Mouse (Mus musculus): ENCODE measurements around the gene Ccl20.
A peak's percentile ranks its signal among the peaks of the same experiment; 100 is the strongest.

- peak; percentile 13; the same call in 1 of the 2 replicates for TF ChIP-seq CTCF (IDR thresholded peaks at IDR 0.05)
- no peak for TF ChIP-seq EP300 (IDR thresholded peaks at IDR 0.05)
Observed at GRCm38 (mm10) chr1:83116447-83117137, at the start of gene Ccl20.
